Mouse (Mus musculus): ENCODE measurements at regions not wholly inside any gene's neighbourhood (a gene's known extent, or its start where the extent isn't known, plus 50 kb on each side); places are given as distances from the start of the nearest gene placed in this dataset.
A peak's percentile ranks its signal among the peaks of the same experiment; 100 is the strongest.
"Not testable (repeated sequence)": the region's sequence is repeated elsewhere in the genome, so short reads cannot be mapped to it uniquely, and the experiment has no call there.

GRCm38 (mm10) chr3:21917228-21917910 lies 159.1 kb upstream of the Tbl1xr1 start:
- H3K4me1 ChIP-seq (replicated peaks; ENCODE audit: low read depth, low read length) = no peaks in the 10 kb centered on the region
- H3K9me3 ChIP-seq (ENCODE audit: low read length) = peaks cover 28% of the 10 kb centered on the region
- H3K27me3 ChIP-seq (ENCODE audit: insufficient read depth, low read length) = no peaks in the 10 kb centered on the region
- no peak overlapping the region for H3K4me3 ChIP-seq (replicated peaks; ENCODE audit: low read length)
- H3K36me3 ChIP-seq (ENCODE audit: insufficient read depth, low read length) = no peaks in the 10 kb centered on the region
- TF ChIP-seq NANOG (IDR thresholded peaks at IDR 0.05; ENCODE audit: borderline replicate concordance, low read length) (no peak), CTCF (conservative IDR thresholded peaks at IDR 0.05; ENCODE audit: low read length) (no peak), POU5F1 (IDR thresholded peaks at IDR 0.05; ENCODE audit: borderline replicate concordance, low read length) (no peak)

DNA sequence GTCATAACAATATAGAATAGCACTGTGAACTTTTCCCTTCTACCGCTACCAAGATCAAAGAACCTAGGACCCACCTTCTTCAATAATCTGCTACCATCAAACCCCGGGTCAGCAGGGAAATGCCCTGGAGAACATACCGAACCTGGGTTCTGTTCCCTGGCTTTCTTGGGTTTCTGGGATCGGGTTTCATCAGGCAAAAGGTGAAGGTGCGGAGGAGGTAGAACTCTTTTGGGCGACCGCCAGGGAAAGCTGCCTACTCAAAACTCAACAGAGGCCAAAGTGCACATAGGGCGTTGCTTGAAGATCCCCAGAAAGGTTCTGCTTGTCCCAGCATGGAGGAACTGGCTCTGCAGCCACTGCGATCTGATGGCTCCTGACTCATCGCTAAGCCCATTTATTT lies 158.0 kb upstream of the Tbl1xr1 start:
- no peaks in the 10 kb centered on the region for H3K36me3 ChIP-seq (ENCODE audit: insufficient read depth, low read length)
- no peak overlapping the region for H3K4me3 ChIP-seq (replicated peaks; ENCODE audit: low read length)
- no peaks in the 10 kb centered on the region for H3K4me1 ChIP-seq (replicated peaks; ENCODE audit: low read depth, low read length)
- H3K27me3 ChIP-seq (ENCODE audit: insufficient read depth, low read length) = no peaks in the 10 kb centered on the region
- TF ChIP-seq POU5F1 (IDR thresholded peaks at IDR 0.05; ENCODE audit: borderline replicate concordance, low read length) (no peak), CTCF (conservative IDR thresholded peaks at IDR 0.05; ENCODE audit: low read length) (no peak), NANOG (IDR thresholded peaks at IDR 0.05; ENCODE audit: borderline replicate concordance, low read length) (no peak)
- H3K9me3 ChIP-seq (ENCODE audit: low read length) = peaks cover 28% of the 10 kb centered on the region

GRCm38 (mm10) chr3:21919931-21920330 lies 156.5 kb upstream of the Tbl1xr1 start:
- Histone ChIP-seq H3K36me3 (ENCODE audit: insufficient read depth, low read length) (no peaks in the 10 kb centered on the region), H3K9me3 (ENCODE audit: low read length) (peaks cover 28% of the 10 kb centered on the region), H3K27me3 (ENCODE audit: insufficient read depth, low read length) (no peaks in the 10 kb centered on the region), H3K4me1 (replicated peaks; ENCODE audit: low read depth, low read length) (0 out of 2 replicates have a peak, but pooled peaks cover 2% of the 10 kb centered on the region), H3K4me3 (replicated peaks; ENCODE audit: low read length) (no peak overlapping the region)
- TF ChIP-seq NANOG (IDR thresholded peaks at IDR 0.05; ENCODE audit: borderline replicate concordance, low read length) (no peak), CTCF (conservative IDR thresholded peaks at IDR 0.05; ENCODE audit: low read length) (no peak), POU5F1 (IDR thresholded peaks at IDR 0.05; ENCODE audit: borderline replicate concordance, low read length) (no peak)

DNA sequence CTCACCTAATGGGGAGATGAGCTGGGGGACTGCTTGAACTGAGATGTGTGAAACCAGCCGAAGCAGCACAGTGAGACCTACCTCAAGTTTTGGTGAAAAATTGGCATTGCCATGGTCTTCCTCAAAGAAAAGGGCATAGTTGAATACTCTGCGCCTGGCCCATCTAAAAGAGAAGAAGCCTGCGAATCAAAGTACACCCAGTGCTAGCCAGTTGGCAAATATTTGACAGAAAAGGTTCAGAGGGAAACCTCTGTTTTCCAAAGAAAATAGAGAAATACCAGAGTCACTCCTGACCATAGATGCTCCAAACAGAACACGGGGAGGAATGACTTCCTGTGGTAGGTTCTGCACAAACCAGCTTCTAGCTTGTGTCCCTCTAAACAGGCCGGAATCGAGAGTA lies 144.5 kb upstream of the Tbl1xr1 start:
- peaks cover 43% of the 10 kb centered on the region for H3K4me1 ChIP-seq (replicated peaks; ENCODE audit: low read depth, low read length)
- H3K9me3 ChIP-seq (ENCODE audit: low read length) = no peaks in the 10 kb centered on the region
- no peak for TF ChIP-seq CTCF (conservative IDR thresholded peaks at IDR 0.05; ENCODE audit: low read length)
- TF ChIP-seq NANOG (IDR thresholded peaks at IDR 0.05; ENCODE audit: borderline replicate concordance, low read length) = no peak
- no peak for TF ChIP-seq POU5F1 (IDR thresholded peaks at IDR 0.05; ENCODE audit: borderline replicate concordance, low read length)
- H3K27me3 ChIP-seq (ENCODE audit: insufficient read depth, low read length) = no peaks in the 10 kb centered on the region
- H3K4me3 ChIP-seq (replicated peaks; ENCODE audit: low read length) = no peak overlapping the region
- H3K36me3 ChIP-seq (ENCODE audit: insufficient read depth, low read length) = no peaks in the 10 kb centered on the region

DNA sequence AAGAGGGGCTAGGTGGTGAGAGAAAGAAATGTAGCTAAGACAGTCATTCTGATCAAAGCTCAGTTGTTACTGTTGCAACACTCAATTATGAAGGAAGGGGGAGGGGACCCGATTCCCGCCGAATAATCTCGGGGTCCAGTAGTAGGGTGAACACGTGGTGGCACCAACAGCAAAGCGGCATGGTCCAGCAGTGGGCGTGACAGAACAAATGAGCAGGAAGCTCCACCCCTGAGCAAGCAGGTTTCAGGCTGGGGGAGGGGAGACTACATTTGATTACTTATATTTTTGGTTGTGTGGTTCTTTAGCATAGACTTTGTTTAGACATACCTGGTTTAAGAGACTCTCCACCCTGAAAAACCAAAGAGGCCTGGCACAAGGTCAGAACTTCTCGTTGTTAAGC lies 143.8 kb upstream of the Tbl1xr1 start:
- not testable (repeated sequence) for H3K27me3 ChIP-seq (ENCODE audit: insufficient read depth, low read length); H3K9me3 ChIP-seq (ENCODE audit: low read length); H3K4me3 ChIP-seq (replicated peaks; ENCODE audit: low read length); H3K36me3 ChIP-seq (ENCODE audit: insufficient read depth, low read length)
- H3K4me1 ChIP-seq (replicated peaks; ENCODE audit: low read depth, low read length) = peaks cover 51% of the 10 kb centered on the region

DNA sequence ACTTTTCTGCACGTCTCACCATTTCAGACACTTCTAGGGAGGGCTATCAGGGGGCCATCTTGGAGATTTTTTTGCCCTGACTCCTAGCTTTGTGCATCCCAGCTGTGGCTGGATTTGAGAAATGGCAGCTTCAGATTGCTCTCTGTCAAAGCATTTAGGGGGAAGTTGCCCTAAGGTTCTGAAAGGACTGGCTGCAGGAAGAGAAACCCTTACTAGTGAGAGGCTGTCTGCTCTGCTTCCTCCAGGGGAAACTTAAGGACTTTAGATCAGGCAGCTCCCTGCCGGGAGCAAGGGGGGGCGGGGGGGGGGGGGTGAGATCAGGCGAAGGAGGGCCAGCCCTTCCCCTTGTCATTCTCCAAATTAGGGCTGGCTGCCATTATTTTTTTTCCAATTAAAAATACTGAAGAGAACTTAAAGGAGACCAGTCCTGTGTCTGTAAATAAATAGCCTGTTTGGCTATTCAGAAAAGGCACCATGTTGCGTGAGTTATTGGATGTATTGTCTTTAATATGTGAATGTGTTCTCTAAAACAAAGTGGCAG lies 141.7 kb upstream of the Tbl1xr1 start:
- Histone ChIP-seq H3K4me3 (replicated peaks; ENCODE audit: low read length) (peak overlapping the region; percentile 68), H3K27me3 (ENCODE audit: insufficient read depth, low read length) (no peaks in the 10 kb centered on the region), H3K9me3 (ENCODE audit: low read length) (no peaks in the 10 kb centered on the region), H3K36me3 (ENCODE audit: insufficient read depth, low read length) (no peaks in the 10 kb centered on the region), H3K4me1 (replicated peaks; ENCODE audit: low read depth, low read length) (peaks cover 65% of the 10 kb centered on the region)
- no peak for TF ChIP-seq NANOG (IDR thresholded peaks at IDR 0.05; ENCODE audit: borderline replicate concordance, low read length)
- no peak for TF ChIP-seq CTCF (conservative IDR thresholded peaks at IDR 0.05; ENCODE audit: low read length)
- no peak for TF ChIP-seq POU5F1 (IDR thresholded peaks at IDR 0.05; ENCODE audit: borderline replicate concordance, low read length)

DNA sequence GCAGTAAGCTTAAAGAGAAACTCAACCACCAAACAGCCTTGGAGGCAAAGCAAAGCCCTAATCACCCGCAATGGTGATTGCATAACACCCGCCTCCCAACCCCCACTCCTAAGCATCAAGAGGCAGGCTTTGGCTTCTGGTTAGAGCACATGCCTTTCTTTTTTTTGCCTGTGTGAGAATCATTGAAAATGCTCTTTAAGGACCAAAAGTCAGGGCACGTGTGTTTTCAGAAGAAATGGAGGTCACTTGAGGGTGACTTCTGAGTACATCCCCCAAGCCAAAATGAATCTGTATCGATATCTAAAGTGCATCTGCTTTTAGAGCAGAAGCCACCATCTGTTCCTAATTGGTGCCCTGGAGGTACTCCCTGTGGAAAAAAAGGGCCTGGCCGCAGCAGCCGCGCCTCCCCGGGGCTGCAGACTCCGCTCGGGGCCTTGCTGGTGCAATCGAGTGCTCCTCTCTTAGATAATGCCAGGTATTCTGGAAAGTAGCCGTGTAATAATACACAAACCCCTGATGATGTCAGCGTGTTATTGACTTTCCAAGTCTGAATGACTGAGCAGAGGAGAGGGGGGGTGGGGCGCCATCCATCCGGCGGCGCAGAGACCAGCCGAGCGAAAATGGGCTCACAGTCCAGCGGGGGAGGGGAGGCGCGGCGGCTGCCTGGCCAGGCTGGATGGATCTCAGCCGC lies 140.7 kb upstream of the Tbl1xr1 start:
- no peaks in the 10 kb centered on the region for H3K27me3 ChIP-seq (ENCODE audit: insufficient read depth, low read length)
- peaks cover 65% of the 10 kb centered on the region for H3K4me1 ChIP-seq (replicated peaks; ENCODE audit: low read depth, low read length)
- H3K36me3 ChIP-seq (ENCODE audit: insufficient read depth, low read length) = no peaks in the 10 kb centered on the region
- TF ChIP-seq CTCF (conservative IDR thresholded peaks at IDR 0.05; ENCODE audit: low read length) (no peak), NANOG (IDR thresholded peaks at IDR 0.05; ENCODE audit: borderline replicate concordance, low read length) (0 out of 2 replicates have a peak, but pooled peaks have one; percentile 11), POU5F1 (IDR thresholded peaks at IDR 0.05; ENCODE audit: borderline replicate concordance, low read length) (no peak)
- peak overlapping the region; percentile 68 for H3K4me3 ChIP-seq (replicated peaks; ENCODE audit: low read length)
- H3K9me3 ChIP-seq (ENCODE audit: low read length) = no peaks in the 10 kb centered on the region

GRCm38 (mm10) chr3:21936262-21936603 lies 140.2 kb upstream of the Tbl1xr1 start:
- no peaks in the 10 kb centered on the region for H3K9me3 ChIP-seq (ENCODE audit: low read length)
- no peaks in the 10 kb centered on the region for H3K27me3 ChIP-seq (ENCODE audit: insufficient read depth, low read length)
- H3K4me3 ChIP-seq (replicated peaks; ENCODE audit: low read length) = peak overlapping the region; percentile 68
- no peaks in the 10 kb centered on the region for H3K36me3 ChIP-seq (ENCODE audit: insufficient read depth, low read length)
- no peak for TF ChIP-seq POU5F1 (IDR thresholded peaks at IDR 0.05; ENCODE audit: borderline replicate concordance, low read length)
- no peak for TF ChIP-seq CTCF (conservative IDR thresholded peaks at IDR 0.05; ENCODE audit: low read length)
- TF ChIP-seq NANOG (IDR thresholded peaks at IDR 0.05; ENCODE audit: borderline replicate concordance, low read length) = no peak
- H3K4me1 ChIP-seq (replicated peaks; ENCODE audit: low read depth, low read length) = peaks cover 65% of the 10 kb centered on the region

Measured in E14TG2a.4 (cell line).